ENCODE assay signal across 9 mouse cellular contexts in the genomic region with DNA sequence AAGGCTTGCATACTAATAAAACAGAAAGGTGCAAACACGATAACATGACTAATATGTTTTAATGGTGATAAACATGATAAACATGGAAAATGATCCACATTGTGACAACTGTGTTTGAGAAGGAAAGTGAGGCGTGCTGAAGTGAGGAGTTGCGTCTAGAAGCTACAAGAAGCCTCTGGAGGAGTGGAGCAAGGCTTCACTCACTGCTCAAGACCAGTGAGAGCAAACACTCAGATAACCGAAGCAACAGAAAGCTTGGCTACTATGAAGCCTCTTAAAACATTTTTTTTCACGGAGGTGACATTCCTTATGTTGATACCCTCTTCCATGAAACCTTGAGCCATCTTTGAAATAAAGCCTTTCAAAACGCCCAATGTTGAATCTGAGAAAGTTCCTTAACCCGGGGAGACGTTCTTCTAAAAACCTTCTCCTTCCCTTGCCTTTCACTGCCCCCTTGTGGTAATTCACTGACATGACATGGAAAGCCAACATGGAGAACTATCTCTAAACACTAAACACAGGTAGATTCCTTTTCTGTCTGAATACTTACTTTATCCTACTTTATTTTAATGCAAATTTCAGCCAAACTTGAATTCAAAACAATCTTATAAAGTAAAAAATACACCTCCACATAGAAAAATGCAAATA.
A peak's percentile ranks its signal among the peaks of the same experiment; 100 is the strongest.
DNase-seq lines count a peak whose midpoint lies in the region; ATAC-seq and TF ChIP-seq lines count a peak whose summit lies in the region.
"Had no signal": no experiment of that assay in that cellular context is flagged by ENCODE, and none has a peak within 500 bp of the region (broad histone marks: within the 10 kb centered on the region; RNA-seq: fewer than 3 reads in every experiment).

No protein-coding gene starts in this region.

- H3K9ac ChIP-seq in ES-E14 (ENCODE audit: insufficient read depth, low read depth, low read length, poor library complexity, severe bottlenecking) = no peak overlapping the region
- H3K9ac ChIP-seq in midbrain, postnatal 0 days (replicated peaks; ENCODE audit: low read length, poor library complexity, severe bottlenecking) = no peak overlapping the region
- H3K9ac ChIP-seq: stomach, embryonic 15.5 days had no signal

- in situ Hi-C loops in ES-E14 (cut with MboI; ENCODE audit: low sequenced_read_pairs in 2 of 2, unreplicated experiment in 2 of 2) = loop anchor here in 1 of 2 experiments (25.0 kb wide), 1 partner anchor 349 kb away; no protein-coding TSS in a partner anchor

- H3K36me3 ChIP-seq in ES-E14 (ENCODE audit: control insufficient read depth, insufficient read depth, low read length, poor library complexity, severe bottlenecking) = no peaks in the 10 kb centered on the region
- H3K36me3 ChIP-seq in midbrain, postnatal 0 days (ENCODE audit: insufficient read depth, low read length) = no peaks in the 10 kb centered on the region
- H3K36me3 ChIP-seq: stomach, embryonic 15.5 days had no signal

- TF ChIP-seq CTCF in left cerebral cortex, adult 2 months (IDR thresholded peaks at IDR 0.05) = peak; percentile 89
- TF ChIP-seq CTCF in midbrain, postnatal 0 days (IDR thresholded peaks at IDR 0.05) = peak; percentile 95

- H3K4me1 ChIP-seq in ES-E14 (ENCODE audit: control insufficient read depth in 2 of 2, insufficient read depth in 2 of 2, low read length in 2 of 2, poor library complexity in 1 of 2) = no peaks in the 10 kb centered on the region
- no peaks in the 10 kb centered on the region for H3K4me1 ChIP-seq in midbrain, postnatal 0 days (ENCODE audit: insufficient read depth, low read length)
- H3K4me1 ChIP-seq: stomach, embryonic 15.5 days had no signal

- intact Hi-C loops in left cerebral cortex, adult 2 months (cut with DNase I) = loop anchor here (2.0 kb wide), 1 partner anchor 350 kb away; no protein-coding TSS in a partner anchor

- 31% methylated on average over 8 of the region's 8 CpGs for WGBS in midbrain, postnatal 0 days

- no peak overlapping the region for H3K4me3 ChIP-seq in ES-E14 (ENCODE audit: insufficient read depth in 1 of 2, low read depth in 1 of 2, low read length in 2 of 2, poor library complexity in 1 of 2, severe bottlenecking in 1 of 2)
- H3K4me3 ChIP-seq in left cerebral cortex, adult 2 months = no peak overlapping the region
- no peak overlapping the region for H3K4me3 ChIP-seq in midbrain, postnatal 0 days (ENCODE audit: low read depth, low read length)
- H3K4me3 ChIP-seq: stomach, embryonic 15.5 days had no signal

- H3K27me3 ChIP-seq in midbrain, postnatal 0 days (ENCODE audit: insufficient read depth, low read length) = no peaks in the 10 kb centered on the region
- H3K27me3 ChIP-seq: stomach, embryonic 15.5 days had no signal

- H3K4me2 ChIP-seq in midbrain, postnatal 0 days (ENCODE audit: low read depth, low read length, poor library complexity, severe bottlenecking) = no peak overlapping the region
- H3K4me2 ChIP-seq: stomach, embryonic 15.5 days had no signal

- ATAC-seq in midbrain, postnatal 0 days (ENCODE audit: low FRiP score) = no peak

- no peak overlapping the region for H3K27ac ChIP-seq in ES-E14 (ENCODE audit: insufficient read depth, low read depth, low read length, poor library complexity, severe bottlenecking)
- no peak overlapping the region for H3K27ac ChIP-seq in left cerebral cortex, adult 2 months
- no peak overlapping the region for H3K27ac ChIP-seq in midbrain, postnatal 0 days (ENCODE audit: low read depth, low read length)
- H3K27ac ChIP-seq: stomach, embryonic 15.5 days had no signal

- no peaks in the 10 kb centered on the region for H3K9me3 ChIP-seq in ES-E14 (ENCODE audit: control insufficient read depth, insufficient read depth, low read depth, low read length)
- H3K9me3 ChIP-seq in midbrain, postnatal 0 days (ENCODE audit: low read length) = no peaks in the 10 kb centered on the region
- H3K9me3 ChIP-seq: stomach, embryonic 15.5 days had no signal

- DNase-seq in gastrocnemius, postnatal 10 days = peak; percentile 20
- no peak for DNase-seq in gastrocnemius, postnatal 25 days
- peak; percentile 59 for DNase-seq in ES-E14 (ENCODE audit: low read depth, low spot score)
- peak; percentile 6 for DNase-seq in cerebellum, adult 9-11 months
- DNase-seq in frontal cortex, postnatal 25 days (ENCODE audit: low spot score in 2 of 2) = peak; percentile 8 to 41
- DNase-seq in left cerebral cortex, adult 2 months (ENCODE audit: extremely low spot score in 1 of 2, low spot score in 2 of 2) = peak; percentile 46 to 69
- peak; percentile 80 for DNase-seq in midbrain, postnatal 0 days (ENCODE audit: low spot score)
- no peak for DNase-seq in T-cell, adult 2 months (ENCODE audit: low spot score)

TF ChIP-seq in ES-E14, 5 proteins besides CTCF, POLR2A, EP300 and RAD21:
- TF ChIP-seq CHD2 (IDR thresholded peaks at IDR 0.05; ENCODE audit: low read depth, low read length) = no peak
- TF ChIP-seq ZC3H11A (IDR thresholded peaks at IDR 0.05; ENCODE audit: borderline replicate concordance, low read depth, low read length) = peak; percentile 89
TF ChIP-seq in ES-E14: peak in this region for 1.

Comparison
In these comparisons a context has a peak if more than half of its experiments do, and no peak if none do; other contexts are left out.
1. DNase-seq: peak in gastrocnemius, postnatal 10 days (single experiment), ES-E14 (single experiment), cerebellum, adult 9-11 months (single experiment), frontal cortex, postnatal 25 days (2 of 2), left cerebral cortex, adult 2 months (2 of 2) and midbrain, postnatal 0 days (single experiment); none in gastrocnemius, postnatal 25 days (single experiment) and T-cell, adult 2 months (single experiment).